Mouse (Mus musculus) neural tube, embryonic 15.5 days (tissue): Measurements from ENCODE around the gene Rab13. TPM values are rescaled to one million over a fixed set of nuclear protein-coding genes. Genes with fewer than 3 reads are reported as not detected.

Experiments used
- ATAC-seq: fragments of 200-750 bp; cut with Nextera tagmentation; 2 replicates; pipeline ENCODE4 v1.8.0; 2017; ENCODE audit warnings: mild to moderate bottlenecking, moderate TSS enrichment, moderate library complexity; ENCODE audit not compliant: low FRiP score
- H3K27ac ChIP-seq: fragments of 300-500 bp; sonication (generic); replicated peaks from 2 replicates; pipeline ENCODE4 v1.5.1; 2015; ENCODE audit warnings: mild to moderate bottlenecking, inconsistent platforms
- H3K27me3 ChIP-seq: fragments of 300-500 bp; sonication (generic); replicated peaks from 2 replicates; pipeline ENCODE4 v1.6.1; 2015; ENCODE audit warnings: inconsistent platforms
- H3K36me3 ChIP-seq: fragments of 300-500 bp; sonication (generic); 2 replicates; pipeline ENCODE4 v1.6.1; 2015; ENCODE audit warnings: inconsistent platforms
- H3K4me1 ChIP-seq: fragments of 300-500 bp; sonication (generic); 2 replicates; pipeline ENCODE4 v1.6.1; 2015; ENCODE audit warnings: inconsistent platforms
- H3K4me2 ChIP-seq: fragments of 300-500 bp; sonication (generic); 2 replicates; pipeline ENCODE4 v1.6.1; 2015; ENCODE audit warnings: inconsistent platforms, mild to moderate bottlenecking, moderate library complexity
- H3K4me3 ChIP-seq: fragments of 300-500 bp; sonication (generic); replicated peaks from 2 replicates; pipeline ENCODE4 v1.5.1; 2015; ENCODE audit warnings: mild to moderate bottlenecking, inconsistent platforms
- H3K9ac ChIP-seq: fragments of 300-500 bp; sonication (generic); replicated peaks from 2 replicates; pipeline ENCODE4 v1.6.1; 2015; ENCODE audit warnings: mild to moderate bottlenecking, inconsistent platforms
- H3K9me3 ChIP-seq: fragments of 300-500 bp; sonication (generic); replicated peaks from 2 replicates; pipeline ENCODE4 v1.6.1; 2016; ENCODE audit warnings: inconsistent platforms
- WGBS: fragments of 180-500 bp; shearing (Covaris S2); methylation state at CpG from one replicate; pipeline ENCODE4 v1.1.7; 2015; ENCODE audit warnings: mixed read lengths; 5-methylcytosine and 5-hydroxymethylcytosine counted together
- polyA plus RNA-seq: library from polyadenylated mRNA; unstranded; fragments of >200 nt; fragmentation: Nextera tagmentation; extraction: Ambion mirVana; gene quantifications from 2 replicates; pipeline ENCODE4 v1.2.1, GENCODE M21; 2015

Rab13 gene
- polyA plus RNA-seq, 1 experiment from 2014 or later: 23.1 TPM

DNA sequence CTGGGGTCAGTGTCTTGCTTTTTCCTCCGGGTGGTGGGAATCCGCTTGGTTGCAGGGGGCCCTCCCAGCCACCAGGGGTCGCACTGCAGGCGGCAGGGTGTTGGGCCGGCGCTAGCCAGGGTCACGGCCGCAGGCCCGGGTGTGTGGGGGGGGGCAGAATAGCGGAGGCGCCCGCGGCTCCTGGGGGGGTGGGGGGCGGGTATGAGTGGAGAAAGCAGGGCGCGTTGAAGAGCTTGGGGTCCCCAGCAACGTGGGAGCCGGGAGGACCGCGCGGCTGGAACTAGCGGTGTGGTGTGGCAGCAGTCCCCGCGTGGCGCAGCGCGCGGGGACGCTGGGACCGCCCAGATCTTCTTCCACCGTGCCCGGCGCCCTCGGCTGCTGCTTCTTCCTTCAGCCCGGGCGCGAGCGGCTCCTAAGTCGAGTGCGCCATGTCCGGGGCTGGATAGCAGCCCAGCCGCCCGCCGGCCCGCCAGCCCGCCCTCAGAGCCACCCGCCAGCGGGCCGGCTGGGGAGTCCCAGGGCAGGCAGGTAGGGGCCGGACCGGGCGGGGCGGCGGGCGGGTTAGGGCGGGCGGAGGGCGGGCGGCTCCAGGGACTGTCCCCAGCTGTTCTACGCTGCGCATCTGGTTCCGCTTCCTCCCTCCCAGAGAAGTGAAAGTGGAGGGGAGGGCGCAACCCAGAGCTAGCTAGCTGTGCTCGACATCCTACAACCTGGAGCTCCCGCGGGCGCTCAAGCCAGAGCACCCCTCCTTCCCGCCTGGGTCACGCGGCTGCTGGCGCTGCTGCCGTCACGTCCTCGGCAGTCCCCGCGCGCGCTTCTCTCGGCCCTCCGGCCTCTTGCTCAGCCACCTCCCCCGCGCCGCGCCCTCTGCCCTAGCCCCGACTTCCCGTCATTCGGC lies 51.8 kb downstream of the Rab13 start, which contains the start of gene Dennd4b:
Gene Dennd4b (plus strand): TSS at position 152 of the 898 bp plus-strand sequence.
- no peaks in the 10 kb centered on the region for H3K9me3 ChIP-seq
- under 1% methylated on average over 66 of the region's 87 CpGs for WGBS
- peak within 1 kb of the TSS; percentile 83 for H3K4me3 ChIP-seq
- H3K4me2 ChIP-seq: peak within 1 kb of the TSS; percentile 74
- H3K9ac ChIP-seq: peak within 1 kb of the TSS; percentile 89
- ATAC-seq: peak; percentile 88
- peaks cover 13% of the 10 kb centered on the region for H3K4me1 ChIP-seq
- no peaks in the 10 kb centered on the region for H3K27me3 ChIP-seq
- H3K36me3 ChIP-seq: peaks cover 49% of the 10 kb centered on the region
- H3K27ac ChIP-seq: peak within 1 kb of the TSS; percentile 97

DNA sequence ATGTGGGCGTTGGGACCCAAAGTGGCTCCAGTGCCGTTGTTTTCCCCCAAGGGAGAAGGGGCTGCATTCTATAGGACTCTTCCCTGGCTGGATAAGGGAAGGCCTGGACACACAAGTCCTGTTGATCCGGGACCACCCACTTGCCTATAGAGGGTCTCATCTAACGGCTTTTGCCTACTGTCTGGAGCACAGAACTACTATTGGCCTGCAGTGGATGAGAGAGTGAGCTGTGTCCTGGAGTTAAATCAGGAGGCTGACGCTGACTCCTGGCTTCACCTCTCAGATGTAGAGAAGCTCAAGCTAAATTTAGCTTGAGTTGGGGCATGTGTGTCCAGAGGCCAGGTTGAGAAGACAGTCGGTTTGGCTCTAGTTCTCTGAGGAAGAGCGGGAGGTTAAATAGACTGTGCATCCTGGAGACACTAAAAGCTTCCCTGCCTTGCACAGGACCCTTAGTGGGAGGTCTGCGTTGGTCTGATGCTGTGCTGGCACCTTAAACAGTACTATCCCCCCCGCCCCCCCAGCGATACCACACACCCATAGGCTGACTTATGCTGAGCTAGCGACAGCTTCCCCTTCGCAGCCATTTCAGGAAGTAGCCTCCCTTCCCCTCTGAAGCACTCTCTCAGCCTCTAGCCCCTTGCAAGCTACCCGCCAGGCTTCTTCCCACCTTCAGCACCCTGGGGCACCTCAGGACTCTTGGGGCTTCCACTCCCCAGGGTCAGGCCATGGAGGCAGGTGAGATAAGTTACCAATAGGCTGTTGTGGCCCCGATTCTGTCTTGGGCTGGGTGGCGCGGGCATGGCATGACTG lies 52.6 kb downstream of the Rab13 start:
- Histone ChIP-seq H3K4me1 (peaks cover 13% of the 10 kb centered on the region), H3K27ac (peak overlapping the region; percentile 97), H3K4me2 (peak overlapping the region; percentile 74), H3K27me3 (no peaks in the 10 kb centered on the region), H3K9me3 (no peaks in the 10 kb centered on the region), H3K36me3 (peaks cover 46% of the 10 kb centered on the region), H3K4me3 (peak overlapping the region; percentile 83), H3K9ac (peak overlapping the region; percentile 89)
- peak; percentile 37 for ATAC-seq
- WGBS: 26% methylated on average over 16 of the region's 16 CpGs

DNA sequence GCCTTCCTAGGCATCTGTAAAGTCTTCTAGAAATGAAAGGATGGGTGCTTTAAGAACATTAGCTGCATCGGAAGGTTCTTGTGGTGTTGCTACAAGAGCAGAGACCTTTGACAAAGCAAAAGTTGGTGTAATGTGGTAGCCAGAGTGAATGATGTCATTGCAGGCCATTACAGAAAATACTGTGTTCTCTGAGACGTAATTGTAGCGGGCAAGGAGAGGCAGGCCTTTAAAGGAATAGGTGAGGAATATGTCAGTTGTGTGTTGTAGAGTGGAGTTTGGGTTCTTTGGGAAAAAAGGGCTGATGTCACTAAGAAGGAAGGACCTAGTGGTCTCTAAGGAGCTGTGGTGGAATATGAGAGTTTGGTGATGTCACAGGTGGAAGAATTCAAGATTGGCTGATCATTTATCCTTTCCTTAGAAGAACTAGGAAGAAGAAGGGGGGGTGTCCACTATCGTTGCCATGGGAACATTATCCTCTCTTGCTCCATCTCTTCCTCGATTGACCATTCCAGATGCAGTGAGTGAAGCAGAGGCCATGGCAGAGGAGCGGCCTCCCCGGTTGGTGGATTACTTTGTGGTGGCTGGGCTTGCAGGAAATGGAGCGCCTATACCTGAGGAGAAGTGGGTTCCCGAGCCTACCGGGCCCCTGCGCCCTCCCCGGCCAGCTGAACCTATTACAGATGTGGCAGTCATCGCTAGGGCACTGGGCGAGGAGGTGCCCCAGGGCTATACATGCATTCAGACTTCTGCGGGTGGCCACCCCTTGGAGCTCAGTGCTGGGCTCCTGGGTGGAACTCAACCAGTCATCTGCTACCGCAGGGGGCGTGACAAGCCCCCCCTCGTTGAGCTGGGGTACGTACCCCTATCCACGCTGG lies 53.6 kb downstream of the Rab13 start:
- WGBS: 94% methylated on average over 20 of the region's 20 CpGs
- Histone ChIP-seq H3K27ac (no peak overlapping the region), H3K9ac (peak overlapping the region; percentile 89; the same call in 1 of the 2 replicates), H3K36me3 (peaks cover 36% of the 10 kb centered on the region), H3K9me3 (no peaks in the 10 kb centered on the region), H3K4me2 (peak overlapping the region; percentile 74; the same call in 1 of the 2 replicates), H3K4me1 (peaks cover 13% of the 10 kb centered on the region), H3K27me3 (no peaks in the 10 kb centered on the region), H3K4me3 (no peak overlapping the region; the same call in 1 of the 2 replicates)
- no peak for ATAC-seq

DNA sequence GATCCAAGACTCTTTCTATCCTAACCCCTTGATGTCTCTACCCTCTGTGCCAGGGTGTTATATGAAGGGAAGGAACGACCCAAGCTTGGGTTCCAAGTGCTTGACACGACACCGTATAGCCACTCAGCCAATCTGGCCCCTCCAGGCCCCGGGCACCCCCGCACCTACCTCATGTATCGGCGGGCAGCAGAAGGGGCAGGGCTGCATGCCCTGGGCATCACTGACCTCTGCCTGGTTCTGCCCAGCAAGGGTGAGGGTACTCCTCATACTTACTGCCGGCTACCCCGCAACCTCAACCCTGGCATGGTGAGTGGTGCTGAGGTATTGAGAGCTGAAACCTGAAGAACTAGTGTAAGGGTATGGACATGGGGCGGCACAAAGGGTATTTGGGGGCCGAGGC lies 54.7 kb downstream of the Rab13 start:
- H3K4me2 ChIP-seq: no peak overlapping the region
- ATAC-seq: no peak
- H3K27ac ChIP-seq: no peak overlapping the region
- WGBS: 96% methylated on average over 11 of the region's 11 CpGs
- H3K9me3 ChIP-seq: no peaks in the 10 kb centered on the region
- H3K9ac ChIP-seq: no peak overlapping the region
- peaks cover 32% of the 10 kb centered on the region for H3K36me3 ChIP-seq
- H3K4me3 ChIP-seq: no peak overlapping the region
- H3K27me3 ChIP-seq: no peaks in the 10 kb centered on the region
- peaks cover 13% of the 10 kb centered on the region for H3K4me1 ChIP-seq

DNA sequence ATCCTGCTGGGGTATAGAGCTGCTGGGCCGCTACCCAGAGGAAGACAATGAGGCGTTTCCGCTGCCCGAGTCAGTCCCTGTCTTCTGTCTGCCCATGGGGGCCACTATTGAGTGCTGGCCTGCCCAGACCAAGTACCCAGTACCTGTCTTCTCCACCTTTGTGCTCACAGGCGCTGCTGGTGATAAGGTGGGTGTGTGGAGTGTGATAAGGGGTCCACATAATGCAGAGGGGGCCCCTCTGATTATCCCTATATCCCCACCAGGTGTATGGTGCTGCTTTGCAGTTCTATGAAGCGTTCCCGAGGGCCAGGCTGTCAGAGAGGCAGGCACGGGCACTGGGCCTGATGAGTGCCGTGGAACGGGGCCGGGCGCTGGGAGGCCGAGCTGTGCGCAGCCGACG lies 55.5 kb downstream of the Rab13 start:
- H3K4me3 ChIP-seq: no peak overlapping the region
- H3K4me1 ChIP-seq: peaks cover 13% of the 10 kb centered on the region
- H3K9me3 ChIP-seq: no peaks in the 10 kb centered on the region
- ATAC-seq: no peak
- H3K36me3 ChIP-seq: peaks cover 32% of the 10 kb centered on the region
- H3K27me3 ChIP-seq: no peaks in the 10 kb centered on the region
- WGBS: 90% methylated on average over 16 of the region's 16 CpGs
- no peak overlapping the region for H3K27ac ChIP-seq
- no peak overlapping the region for H3K9ac ChIP-seq
- H3K4me2 ChIP-seq: no peak overlapping the region

DNA sequence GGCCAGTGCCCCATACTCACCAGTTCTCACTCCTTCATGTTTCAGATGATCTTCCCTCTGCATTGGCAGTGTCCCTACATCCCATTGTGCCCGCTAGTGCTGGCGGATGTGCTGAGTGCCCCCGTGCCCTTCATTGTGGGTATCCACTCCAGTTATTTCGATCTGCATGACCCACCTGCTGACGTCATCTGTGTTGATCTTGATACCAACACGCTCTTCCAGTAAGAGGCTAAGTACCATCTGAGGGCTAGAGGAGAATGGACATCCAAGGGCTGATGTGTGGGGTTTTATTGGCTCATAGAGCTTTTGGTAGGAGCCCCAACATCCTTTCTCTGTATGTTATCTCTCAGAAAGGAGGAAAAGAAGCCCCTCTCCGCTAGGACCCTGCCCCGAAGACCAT lies 57.3 kb downstream of the Rab13 start:
- Histone ChIP-seq H3K9me3 (no peaks in the 10 kb centered on the region), H3K36me3 (peaks cover 45% of the 10 kb centered on the region), H3K4me1 (peaks cover 11% of the 10 kb centered on the region), H3K9ac (no peak overlapping the region), H3K4me2 (no peak overlapping the region), H3K4me3 (no peak overlapping the region), H3K27ac (no peak overlapping the region), H3K27me3 (no peaks in the 10 kb centered on the region)
- WGBS: 96% methylated on average over 8 of the region's 8 CpGs
- no peak for ATAC-seq

DNA sequence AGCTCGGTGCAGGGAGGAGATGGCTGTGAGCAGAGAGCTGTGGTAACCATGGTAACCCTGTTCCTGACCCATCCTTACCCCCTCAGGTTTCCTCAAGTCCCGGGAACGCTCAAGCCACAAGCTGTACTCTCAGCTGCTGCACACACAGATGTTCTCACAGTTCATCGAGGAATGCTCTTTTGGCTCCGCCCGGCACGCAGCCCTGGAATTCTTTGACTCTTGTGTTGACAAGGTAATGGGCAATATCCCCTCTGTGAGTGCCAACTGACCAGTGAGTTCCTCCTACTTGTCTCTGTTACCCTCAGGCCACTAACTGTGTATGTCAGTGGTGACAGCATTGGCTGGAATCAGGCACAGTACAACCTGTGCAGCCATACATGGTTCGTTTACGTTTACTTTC lies 58.7 kb downstream of the Rab13 start:
- Histone ChIP-seq H3K36me3 (peaks cover 58% of the 10 kb centered on the region), H3K9ac (no peak overlapping the region), H3K9me3 (no peaks in the 10 kb centered on the region), H3K27ac (no peak overlapping the region), H3K4me1 (no peaks in the 10 kb centered on the region), H3K27me3 (no peaks in the 10 kb centered on the region), H3K4me2 (no peak overlapping the region), H3K4me3 (no peak overlapping the region)
- WGBS: 62% methylated on average over 9 of the region's 9 CpGs
- no peak for ATAC-seq

DNA sequence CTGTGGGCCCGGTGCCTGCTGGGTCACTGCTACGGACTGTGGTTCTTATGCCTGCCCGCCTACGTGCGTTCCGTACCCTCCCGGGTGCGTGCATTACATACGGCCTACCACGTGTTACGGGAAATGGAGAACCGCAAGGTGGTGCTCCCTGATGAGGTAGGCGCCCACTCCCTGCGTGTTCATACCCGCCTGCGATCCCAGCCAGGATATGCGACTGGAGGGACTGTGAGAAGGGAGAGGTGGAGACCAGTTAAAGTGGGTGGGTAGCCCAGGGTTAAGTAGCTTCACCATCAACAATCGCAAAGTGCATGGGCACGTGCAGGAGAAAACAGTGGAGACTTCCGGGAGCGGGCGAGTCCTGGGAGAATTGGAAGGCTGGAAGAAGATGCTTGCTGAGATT lies 60.4 kb downstream of the Rab13 start:
- no peaks in the 10 kb centered on the region for H3K4me1 ChIP-seq
- 96% methylated on average over 22 of the region's 22 CpGs for whole genome bisulfite sequencing
- H3K4me2 ChIP-seq: no peak overlapping the region
- no peak for ATAC-seq
- no peak overlapping the region for H3K27ac ChIP-seq
- H3K36me3 ChIP-seq: peaks cover 64% of the 10 kb centered on the region
- H3K9me3 ChIP-seq: no peaks in the 10 kb centered on the region
- H3K27me3 ChIP-seq: no peaks in the 10 kb centered on the region
- H3K4me3 ChIP-seq: no peak overlapping the region
- H3K9ac ChIP-seq: no peak overlapping the region

DNA sequence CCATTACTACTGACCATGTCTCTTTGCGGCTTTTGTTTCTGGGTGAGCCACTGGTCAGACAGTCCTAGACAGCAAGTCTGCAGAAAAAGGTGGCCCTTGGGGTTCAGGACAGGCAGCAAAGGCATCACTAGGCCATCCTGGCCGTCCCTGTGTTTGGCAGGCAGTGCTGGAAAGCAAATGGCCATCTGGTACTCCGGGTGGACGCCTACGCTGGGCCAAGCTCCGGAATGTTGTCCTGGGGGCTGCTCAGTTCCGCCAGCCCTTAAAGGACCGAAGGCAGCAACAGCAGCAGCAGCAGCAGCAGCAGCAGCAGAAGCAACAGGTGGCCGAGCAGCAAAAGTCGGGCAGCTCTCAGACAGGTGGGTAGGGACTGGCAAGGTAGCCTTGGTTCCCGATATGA lies 61.8 kb downstream of the Rab13 start:
- no peak overlapping the region for H3K4me3 ChIP-seq
- H3K36me3 ChIP-seq: peaks cover 73% of the 10 kb centered on the region
- H3K4me2 ChIP-seq: no peak overlapping the region
- no peaks in the 10 kb centered on the region for H3K4me1 ChIP-seq
- no peaks in the 10 kb centered on the region for H3K27me3 ChIP-seq
- H3K9ac ChIP-seq: no peak overlapping the region
- ATAC-seq: no peak
- no peaks in the 10 kb centered on the region for H3K9me3 ChIP-seq
- WGBS: 90% methylated on average over 11 of the region's 11 CpGs
- no peak overlapping the region for H3K27ac ChIP-seq
